ENCODE assay signal across 16 mouse cellular contexts in genomic region chr13:101555371-101555874, GRCm38 (mm10).
"Had no signal": no experiment of that assay in that cellular context is flagged by ENCODE, and none has a peak within 500 bp of the region (broad histone marks: within the 10 kb centered on the region; RNA-seq: fewer than 3 reads in every experiment).

No protein-coding gene starts in this region.

- H3K27me3 ChIP-seq: limb, embryonic 13.5 days; midbrain, embryonic 12.5 days; neural tube, embryonic 13.5 days; stomach, embryonic 15.5 days had no signal

- H3K9me3 ChIP-seq: limb, embryonic 13.5 days; liver, embryonic 15.5 days; midbrain, embryonic 12.5 days; neural tube, embryonic 13.5 days; stomach, embryonic 15.5 days had no signal

- H3K4me2 ChIP-seq: limb, embryonic 13.5 days; liver, embryonic 11.5 days; liver, embryonic 15.5 days; lung, embryonic 14.5 days; midbrain, embryonic 12.5 days; neural tube, embryonic 13.5 days; stomach, embryonic 15.5 days had no signal

- H3K27ac ChIP-seq: limb, embryonic 13.5 days; liver, embryonic 15.5 days; midbrain, embryonic 12.5 days; neural tube, embryonic 13.5 days; stomach, embryonic 15.5 days had no signal

- DNase-seq: kidney, postnatal 10 days; kidney, postnatal 4 days; left cerebral cortex, postnatal 4 days; lung, embryonic 14.5 days; lung, postnatal 14 days; retina, postnatal 1 day; right cerebral cortex, postnatal 14 days; thymus, adult 2 months; thymus, postnatal 25 days had no signal

- ATAC-seq: midbrain, embryonic 16.5 days had no signal

- H3K36me3 ChIP-seq: limb, embryonic 13.5 days; liver, embryonic 15.5 days; midbrain, embryonic 12.5 days; neural tube, embryonic 13.5 days; stomach, embryonic 15.5 days had no signal

- H3K4me3 ChIP-seq: limb, embryonic 13.5 days; liver, embryonic 15.5 days; midbrain, embryonic 12.5 days; neural tube, embryonic 13.5 days; stomach, embryonic 15.5 days had no signal

- H3K9ac ChIP-seq: limb, embryonic 13.5 days; liver, embryonic 15.5 days; lung, embryonic 14.5 days; midbrain, embryonic 12.5 days; neural tube, embryonic 13.5 days; stomach, embryonic 15.5 days had no signal

- H3K4me1 ChIP-seq: limb, embryonic 13.5 days; neural tube, embryonic 13.5 days had no signal
